9 mouse cellular contexts compared by ENCODE assay signal in the genomic region with DNA sequence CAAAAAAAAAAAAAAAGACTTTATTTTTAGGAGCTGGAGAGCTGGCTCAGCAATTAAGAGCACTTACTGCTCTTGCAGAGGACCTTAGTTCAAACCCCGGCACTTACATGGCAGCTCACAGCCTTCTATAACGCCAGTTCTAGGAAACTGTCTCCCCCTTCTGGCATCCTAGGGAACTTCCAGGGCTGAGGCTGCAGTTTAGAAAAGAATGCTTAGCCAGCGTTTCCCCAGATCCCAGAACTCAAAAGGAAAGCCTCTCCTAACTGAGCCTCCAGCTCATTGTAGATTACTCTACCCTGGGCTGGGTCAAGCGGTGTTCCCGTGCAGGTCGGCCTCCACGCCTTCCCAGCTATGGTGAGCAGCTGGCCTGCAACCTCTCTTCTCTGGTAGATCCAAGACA. TPM values are rescaled to one million over a fixed set of nuclear protein-coding genes. Genes with fewer than 3 reads are reported as not detected.
DNase-seq lines count a peak whose midpoint lies in the region; ATAC-seq lines count a peak whose summit lies in the region.
"Had no signal": no experiment of that assay in that cellular context is flagged by ENCODE, and none has a peak within 500 bp of the region (broad histone marks: within the 10 kb centered on the region; RNA-seq: fewer than 3 reads in every experiment).

No protein-coding gene starts in this region.

- ATAC-seq in megakaryocyte, adult 5-6 weeks (ENCODE audit: poor library complexity, severe bottlenecking) = no peak

- DNase-seq in heart, adult 18-20 months = peak; percentile 23 to 49
- DNase-seq in heart, adult 9 months (ENCODE audit: low spot score in 2 of 2) = no peak
- peak; percentile 42 to 49 for DNase-seq in B cell, adult 2 months
- DNase-seq in R1 (ENCODE audit: low read depth, low spot score) = peak; percentile 94
- DNase-seq in kidney, postnatal 4 days = peak; percentile 48 to 61
- no peak for DNase-seq in layer of hippocampus, postnatal 14 days (ENCODE audit: low spot score in 2 of 2)
- no peak for DNase-seq in adrenal gland, postnatal 10 days
- DNase-seq: right cerebral cortex, postnatal 4 days had no signal

RNA-seq across cellular contexts. Expression of a gene that starts 16.5 kb away (rescaled TPM):
- total RNA-seq in heart, adult 18-20 months (2021) = 10 to 100 TPM; 39.6 to 46.7 TPM
- total RNA-seq in megakaryocyte, adult 5-6 weeks (2015) = 60.3 and 65.8 TPM in 2 replicates
- total RNA-seq in megakaryocyte, adult 5-6 weeks (2017) = 16.3 and 19.1 TPM in 2 replicates
- 100 to 1,000 TPM; 118 to 127 TPM for total RNA-seq in layer of hippocampus, postnatal 14 days (2021)
- 100 to 1,000 TPM in 1 of 2 experiments, 10 to 100 TPM in 1; 85.3 to 118 TPM for total RNA-seq in adrenal gland, postnatal 10 days (2021)

RNA-seq across cellular contexts. Expression of a gene that starts 28.4 kb away (rescaled TPM):
- 100 to 1,000 TPM; 118 to 148 TPM for total RNA-seq in heart, adult 18-20 months (2021)
- 382 and 422 TPM in 2 replicates for total RNA-seq in megakaryocyte, adult 5-6 weeks (2015)
- total RNA-seq in megakaryocyte, adult 5-6 weeks (2017) = 352 and 362 TPM in 2 replicates
- total RNA-seq in layer of hippocampus, postnatal 14 days (2021) = 100 to 1,000 TPM; 395 to 425 TPM
- total RNA-seq in adrenal gland, postnatal 10 days (2021) = 100 to 1,000 TPM; 442 to 474 TPM

Comparison
In these comparisons a context has a peak if more than half of its experiments do, and no peak if none do; other contexts are left out.
1. DNase-seq: peak in heart, adult 18-20 months (2 of 2), B cell, adult 2 months (2 of 2), R1 (single experiment) and kidney, postnatal 4 days (2 of 2); none in heart, adult 9 months (0 of 2), layer of hippocampus, postnatal 14 days (0 of 2) and adrenal gland, postnatal 10 days (single experiment).